Mouse (Mus musculus) neutrophil, adult 83 days (primary cell): ENCODE measurements around the gene Zfp143. TPM values are rescaled to one million over a fixed set of nuclear protein-coding genes. Genes with fewer than 3 reads are reported as not detected.

ENCODE experiments used
- total RNA-seq, 2 experiments: library from RNA; stranded (reverse); gene quantifications; one replicate each; pipeline ENCODE4 v1.2.4; 2023

The Zfp143 gene
- 10 to 100 TPM; 23.6 TPM for total RNA-seq

GRCm38 (mm10) chr7:110061199-110061751 lies at the start of gene Zfp143:
TSS of gene Zfp143 (plus strand) at chr7:110061217.

GRCm38 (mm10) chr7:110018117-110018630 lies 42.8 kb upstream of the Zfp143 start, which contains the start of gene Ipo7:
TSS of gene Ipo7 (plus strand) at chr7:110018274.

GRCm38 (mm10) chr7:110121516-110122288 lies 60.7 kb downstream of the Zfp143 start, which contains the start of gene Wee1:
TSS of gene Wee1 (plus strand) at chr7:110122046.

Other genes starting within 250 kb of the Zfp143 start
- gene Scube2, start 195.5 kb upstream of the Zfp143 start, total RNA-seq = not detected
- gene Dennd5a, start 100.7 kb upstream of the Zfp143 start, total RNA-seq = 100 to 1,000 TPM; 193 to 212 TPM
- gene Tmem41b, start 74.3 kb upstream of the Zfp143 start, total RNA-seq = 10 to 100 TPM; 39.2 to 47.5 TPM
- gene Ipo7, start 42.9 kb upstream of the Zfp143 start, total RNA-seq = 10 to 100 TPM; 44.1 to 53.9 TPM
- gene Wee1, start 60.8 kb downstream of the Zfp143 start, total RNA-seq = 10 to 100 TPM; 17.1 to 17.8 TPM
- 10 to 100 TPM; 26.5 to 32.8 TPM for gene Swap70, start 160.5 kb downstream of the Zfp143 start, total RNA-seq